Mouse (Mus musculus): Measurements from ENCODE around the gene Dmbx1. TPM values are rescaled to one million over a fixed set of nuclear protein-coding genes. Genes with fewer than 3 reads are reported as not detected.

Dmbx1 gene
- polyA plus RNA-seq, 1 experiment from 2014 or later, result not detected

DNA sequence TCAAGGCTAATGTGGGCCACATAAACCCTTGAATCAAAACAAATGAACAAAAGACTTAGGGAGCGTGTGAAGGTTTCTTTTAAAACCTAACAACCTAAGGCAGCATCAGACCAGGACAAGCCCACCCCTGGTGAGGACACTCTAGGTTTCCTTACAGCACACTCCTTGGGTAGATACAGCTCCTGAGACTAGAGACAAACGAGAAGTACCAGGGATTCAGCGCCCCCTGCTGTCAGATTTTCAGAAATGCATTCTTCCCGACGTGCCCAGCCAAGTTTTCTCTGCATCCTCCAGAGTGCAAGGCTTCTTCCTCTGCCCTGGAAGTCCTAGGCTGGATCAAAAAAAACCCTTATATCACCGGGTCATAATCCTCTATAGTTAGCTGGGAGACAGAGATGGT lies 13.0 kb upstream of the Dmbx1 start:
- no peak overlapping the region for H3K27ac ChIP-seq (ENCODE audit: low read length)
- no peak overlapping the region for H3K4me2 ChIP-seq (ENCODE audit: low read depth, low read length)
- H3K9ac ChIP-seq (ENCODE audit: low read depth, low read length), result no peak overlapping the region
- peaks cover 59% of the 10 kb centered on the region for H3K27me3 ChIP-seq (replicated peaks; ENCODE audit: control insufficient read depth, insufficient read depth, low read length)
- H3K36me3 ChIP-seq (ENCODE audit: control insufficient read depth, insufficient read depth, low read length), result no peaks in the 10 kb centered on the region
- 13% methylated on average over 6 of the region's 6 CpGs for WGBS
- ATAC-seq, result no peak
- H3K4me1 ChIP-seq (ENCODE audit: control insufficient read depth, insufficient read depth, low read length), result no peaks in the 10 kb centered on the region
- H3K4me3 ChIP-seq (ENCODE audit: low read length), result no peak overlapping the region
- H3K9me3 ChIP-seq (ENCODE audit: control insufficient read depth, low read length), result no peaks in the 10 kb centered on the region

DNA sequence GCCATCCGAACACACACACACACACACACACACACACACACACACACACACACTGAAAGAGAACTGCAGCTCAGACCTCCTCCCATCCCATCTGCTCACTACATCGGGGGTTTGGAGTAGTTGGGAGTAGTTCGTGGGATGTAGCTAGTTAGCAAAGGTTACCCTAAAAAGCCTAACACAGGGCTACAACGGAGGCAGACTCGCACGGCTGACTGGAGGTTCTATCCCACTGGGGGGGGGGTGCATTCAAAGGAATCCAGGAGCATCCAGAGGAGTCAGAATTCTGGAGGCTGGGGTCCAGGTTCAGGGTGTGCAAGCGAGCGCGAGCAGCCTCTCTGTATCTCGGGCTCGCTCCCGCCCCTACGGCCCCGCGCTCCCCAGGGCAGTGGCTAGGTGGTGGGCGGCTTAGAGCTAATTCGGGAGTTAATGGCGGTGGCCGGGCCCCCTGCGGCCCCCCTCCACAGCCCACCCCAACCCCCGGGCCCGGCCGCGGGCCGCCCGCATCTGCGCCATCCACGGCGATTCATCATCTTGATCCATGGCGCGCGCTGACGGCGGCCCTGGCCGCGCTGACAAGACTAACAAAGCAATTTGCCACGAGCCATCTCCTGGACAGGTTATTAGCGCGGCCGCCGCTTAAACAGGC lies 4.1 kb upstream of the Dmbx1 start:
- Histone ChIP-seq H3K4me1 (ENCODE audit: control insufficient read depth, insufficient read depth, low read length) (peaks cover 5% of the 10 kb centered on the region), H3K36me3 (ENCODE audit: control insufficient read depth, insufficient read depth, low read length) (no peaks in the 10 kb centered on the region), H3K27me3 (replicated peaks; ENCODE audit: control insufficient read depth, insufficient read depth, low read length) (peaks cover 82% of the 10 kb centered on the region), H3K27ac (ENCODE audit: low read length) (no peak overlapping the region), H3K9me3 (ENCODE audit: control insufficient read depth, low read length) (no peaks in the 10 kb centered on the region), H3K4me2 (ENCODE audit: low read depth, low read length) (no peak overlapping the region), H3K4me3 (ENCODE audit: low read length) (no peak overlapping the region), H3K9ac (ENCODE audit: low read depth, low read length) (no peak overlapping the region)
- WGBS, result 1% methylated on average over 41 of the region's 41 CpGs
- ATAC-seq, result no peak

DNA sequence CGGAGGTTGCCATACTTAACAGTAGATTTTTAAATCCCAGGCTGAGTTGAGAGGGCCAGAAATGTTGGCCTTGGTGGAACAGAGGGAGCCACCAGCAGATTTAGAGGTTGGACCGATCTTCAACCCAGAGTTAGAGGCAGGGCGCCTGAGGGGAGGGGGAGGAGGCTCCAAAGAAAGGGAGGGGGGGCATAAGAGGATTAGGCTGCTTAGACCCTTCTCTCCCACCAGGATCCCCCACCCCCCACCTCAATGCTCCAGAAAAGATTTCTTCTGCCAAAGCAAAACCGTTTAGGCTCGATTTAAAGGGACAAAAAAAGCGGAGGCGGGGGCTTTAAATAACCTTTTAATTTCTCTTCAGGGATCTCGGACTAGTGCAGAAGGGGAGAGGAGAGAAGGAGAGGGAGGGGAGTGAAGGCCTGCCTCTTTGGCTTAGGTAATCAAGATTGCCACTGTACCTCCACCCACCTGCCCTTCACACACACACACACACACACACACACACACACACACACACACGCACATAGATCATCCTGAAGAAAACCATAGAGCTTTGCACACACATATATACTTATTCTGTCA lies 1.6 kb upstream of the Dmbx1 start:
- peaks cover 7% of the 10 kb centered on the region for H3K4me1 ChIP-seq (ENCODE audit: control insufficient read depth, insufficient read depth, low read length)
- no peak overlapping the region for H3K27ac ChIP-seq (ENCODE audit: low read length)
- H3K27me3 ChIP-seq (replicated peaks; ENCODE audit: control insufficient read depth, insufficient read depth, low read length), result peaks cover 95% of the 10 kb centered on the region
- H3K4me3 ChIP-seq (ENCODE audit: low read length), result no peak overlapping the region
- no peak for ATAC-seq
- 13% methylated on average over 9 of the region's 9 CpGs for WGBS
- no peak overlapping the region for H3K9ac ChIP-seq (ENCODE audit: low read depth, low read length)
- H3K4me2 ChIP-seq (ENCODE audit: low read depth, low read length), result no peak overlapping the region
- no peaks in the 10 kb centered on the region for H3K36me3 ChIP-seq (ENCODE audit: control insufficient read depth, insufficient read depth, low read length)
- no peaks in the 10 kb centered on the region for H3K9me3 ChIP-seq (ENCODE audit: control insufficient read depth, low read length)

DNA sequence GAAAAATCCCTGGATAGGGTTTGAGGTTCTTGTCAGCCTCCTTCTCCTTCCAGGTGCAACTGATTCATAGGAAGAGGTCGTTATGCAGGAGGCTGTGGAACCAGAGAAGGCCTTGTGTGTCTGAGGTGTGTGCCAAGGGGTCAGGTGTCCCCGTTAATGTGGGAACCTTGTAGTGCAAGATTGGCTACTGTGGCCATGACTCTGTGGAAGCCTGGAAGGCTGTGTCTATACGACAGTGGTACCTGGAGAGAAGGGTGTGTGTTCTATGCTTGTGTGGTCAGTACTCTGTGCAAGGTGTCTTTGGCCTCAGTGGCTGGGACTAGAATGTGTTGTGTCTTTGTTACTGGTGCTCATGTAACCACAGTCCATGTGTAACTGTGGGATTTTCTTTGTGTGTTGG lies 955 bp upstream of the Dmbx1 start:
- no peak overlapping the region for H3K9ac ChIP-seq (ENCODE audit: low read depth, low read length)
- H3K36me3 ChIP-seq (ENCODE audit: control insufficient read depth, insufficient read depth, low read length), result no peaks in the 10 kb centered on the region
- H3K9me3 ChIP-seq (ENCODE audit: control insufficient read depth, low read length), result no peaks in the 10 kb centered on the region
- no peak overlapping the region for H3K4me2 ChIP-seq (ENCODE audit: low read depth, low read length)
- no peak for ATAC-seq
- no peak overlapping the region for H3K4me3 ChIP-seq (ENCODE audit: low read length)
- WGBS, result 11% methylated on average over 3 of the region's 3 CpGs
- H3K27me3 ChIP-seq (replicated peaks; ENCODE audit: control insufficient read depth, insufficient read depth, low read length), result peaks cover 95% of the 10 kb centered on the region
- H3K4me1 ChIP-seq (ENCODE audit: control insufficient read depth, insufficient read depth, low read length), result peaks cover 7% of the 10 kb centered on the region
- no peak overlapping the region for H3K27ac ChIP-seq (ENCODE audit: low read length)

DNA sequence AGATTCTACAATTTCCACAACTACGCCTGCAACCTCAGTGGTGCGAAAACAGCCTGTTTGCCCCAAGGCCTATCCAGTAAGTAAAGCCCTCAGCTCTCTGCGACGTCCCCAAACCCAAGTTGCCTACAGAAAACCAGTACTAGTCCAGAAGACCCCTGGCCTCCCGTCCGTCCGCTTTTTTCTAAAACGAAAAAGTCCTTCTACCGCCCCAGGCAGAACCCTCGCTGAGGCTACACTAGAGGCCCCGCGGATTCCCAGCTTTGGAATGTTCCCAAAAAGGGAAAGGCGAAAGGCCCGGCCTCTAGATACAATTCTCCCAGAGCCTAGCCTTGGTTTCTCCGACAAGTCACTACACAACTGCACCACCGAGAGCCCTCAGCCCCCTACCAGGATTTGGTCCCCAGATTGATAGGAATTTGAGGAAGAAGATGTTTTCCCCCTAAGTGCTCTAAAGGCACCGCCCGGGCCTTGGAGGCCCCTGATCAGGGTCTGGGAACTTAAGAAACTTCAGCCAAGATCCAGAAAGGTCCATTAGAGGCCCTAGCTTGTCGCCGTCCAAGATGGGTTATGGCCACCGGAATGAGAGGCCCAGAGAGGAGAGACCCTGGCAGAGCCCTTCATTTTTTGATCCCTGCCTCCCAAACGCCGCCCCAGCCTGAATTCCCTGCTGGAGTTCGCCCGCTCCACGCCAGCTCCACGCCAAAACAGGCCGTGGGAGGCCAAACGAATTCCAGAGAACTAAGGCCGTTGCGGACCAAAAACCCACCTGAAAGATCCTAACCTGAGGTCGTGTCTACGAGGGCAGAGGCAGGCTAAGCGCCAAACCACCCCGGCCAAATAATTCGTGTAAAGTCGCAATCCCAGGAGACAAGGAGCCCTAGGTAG lies 1.2 kb downstream of the Dmbx1 start:
- 3% methylated on average over 37 of the region's 37 CpGs for WGBS
- Histone ChIP-seq H3K4me1 (ENCODE audit: control insufficient read depth, insufficient read depth, low read length) (peaks cover 7% of the 10 kb centered on the region), H3K27ac (ENCODE audit: low read length) (no peak overlapping the region), H3K4me3 (ENCODE audit: low read length) (no peak overlapping the region), H3K9ac (ENCODE audit: low read depth, low read length) (no peak overlapping the region), H3K27me3 (replicated peaks; ENCODE audit: control insufficient read depth, insufficient read depth, low read length) (peaks cover 95% of the 10 kb centered on the region), H3K4me2 (ENCODE audit: low read depth, low read length) (no peak overlapping the region), H3K9me3 (ENCODE audit: control insufficient read depth, low read length) (no peaks in the 10 kb centered on the region), H3K36me3 (ENCODE audit: control insufficient read depth, insufficient read depth, low read length) (no peaks in the 10 kb centered on the region)
- no peak for ATAC-seq

DNA sequence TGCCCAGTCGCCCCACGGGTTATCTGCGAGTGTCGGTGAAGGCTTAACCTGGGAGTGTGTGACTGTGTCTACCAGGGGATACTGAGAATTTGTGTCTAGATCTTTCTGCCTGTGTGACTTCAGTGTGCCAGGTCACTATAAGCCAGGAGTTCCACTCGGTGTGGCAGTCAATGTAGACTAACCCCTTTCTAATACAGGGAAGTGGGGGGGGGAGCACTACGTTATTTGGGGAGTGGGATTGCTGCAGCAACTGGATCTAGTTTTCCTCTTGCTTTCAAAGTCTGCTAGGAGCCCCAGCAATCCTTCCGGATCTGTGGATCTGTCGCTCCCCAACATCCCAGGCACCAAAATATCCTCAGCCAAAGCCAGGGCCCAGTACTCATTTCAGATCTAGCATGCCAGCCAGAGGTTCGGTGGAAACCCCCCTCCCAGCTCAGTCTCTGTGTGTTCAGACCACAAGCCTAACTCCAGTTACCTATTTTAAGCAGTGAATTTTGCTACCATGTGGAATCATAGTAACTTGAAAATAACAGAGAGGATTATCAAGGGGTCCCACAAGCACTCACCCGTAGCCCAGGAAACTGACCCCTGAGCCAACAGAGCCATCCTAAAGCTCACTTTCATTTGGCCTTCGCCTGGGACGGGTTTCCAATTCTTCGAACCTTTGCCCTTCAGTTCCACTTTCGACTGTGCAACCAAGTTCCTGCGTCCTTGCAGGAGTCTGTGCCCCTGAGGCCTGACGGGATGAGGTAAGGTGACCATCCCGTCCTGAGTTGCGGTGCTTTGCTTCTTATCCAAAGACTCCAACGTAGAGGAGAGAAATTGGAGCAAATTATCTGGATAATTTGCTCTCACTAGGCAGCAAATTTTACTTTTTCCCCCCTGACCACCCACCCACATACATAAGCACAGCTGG lies 2.4 kb downstream of the Dmbx1 start:
- no peaks in the 10 kb centered on the region for H3K36me3 ChIP-seq (ENCODE audit: control insufficient read depth, insufficient read depth, low read length)
- H3K4me3 ChIP-seq (ENCODE audit: low read length), result no peak overlapping the region
- H3K4me1 ChIP-seq (ENCODE audit: control insufficient read depth, insufficient read depth, low read length), result peaks cover 7% of the 10 kb centered on the region
- H3K9me3 ChIP-seq (ENCODE audit: control insufficient read depth, low read length), result no peaks in the 10 kb centered on the region
- no peak for ATAC-seq
- H3K27me3 ChIP-seq (replicated peaks; ENCODE audit: control insufficient read depth, insufficient read depth, low read length), result peaks cover 92% of the 10 kb centered on the region
- H3K4me2 ChIP-seq (ENCODE audit: low read depth, low read length), result no peak overlapping the region
- WGBS, result 5% methylated on average over 19 of the region's 19 CpGs
- H3K9ac ChIP-seq (ENCODE audit: low read depth, low read length), result no peak overlapping the region
- no peak overlapping the region for H3K27ac ChIP-seq (ENCODE audit: low read length)

DNA sequence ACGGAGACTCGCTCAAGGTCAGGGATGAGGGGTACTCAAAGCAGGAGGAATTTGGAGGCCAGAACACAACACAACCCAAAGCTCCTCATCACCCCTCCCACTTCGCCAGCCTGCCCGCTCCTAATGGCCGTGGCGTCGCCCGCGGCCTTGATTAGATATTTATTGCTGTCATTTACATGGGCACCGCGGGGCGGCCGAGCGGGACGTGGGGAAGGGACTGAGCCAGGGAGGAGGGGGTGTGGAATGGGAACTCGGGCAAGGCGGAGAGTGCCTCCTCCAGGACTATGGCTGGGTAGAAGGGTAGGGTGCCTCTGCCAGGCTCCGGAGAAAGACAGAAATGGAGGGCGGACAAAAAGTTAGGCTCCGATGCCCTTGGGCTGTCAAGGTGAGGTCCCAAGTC lies 3.1 kb downstream of the Dmbx1 start:
- Histone ChIP-seq H3K4me1 (ENCODE audit: control insufficient read depth, insufficient read depth, low read length) (peaks cover 7% of the 10 kb centered on the region), H3K9me3 (ENCODE audit: control insufficient read depth, low read length) (no peaks in the 10 kb centered on the region), H3K27ac (ENCODE audit: low read length) (no peak overlapping the region), H3K36me3 (ENCODE audit: control insufficient read depth, insufficient read depth, low read length) (no peaks in the 10 kb centered on the region), H3K4me2 (ENCODE audit: low read depth, low read length) (no peak overlapping the region), H3K27me3 (replicated peaks; ENCODE audit: control insufficient read depth, insufficient read depth, low read length) (peaks cover 92% of the 10 kb centered on the region), H3K9ac (ENCODE audit: low read depth, low read length) (no peak overlapping the region), H3K4me3 (ENCODE audit: low read length) (no peak overlapping the region)
- ATAC-seq, result no peak
- under 1% methylated on average over 20 of the region's 20 CpGs for WGBS

DNA sequence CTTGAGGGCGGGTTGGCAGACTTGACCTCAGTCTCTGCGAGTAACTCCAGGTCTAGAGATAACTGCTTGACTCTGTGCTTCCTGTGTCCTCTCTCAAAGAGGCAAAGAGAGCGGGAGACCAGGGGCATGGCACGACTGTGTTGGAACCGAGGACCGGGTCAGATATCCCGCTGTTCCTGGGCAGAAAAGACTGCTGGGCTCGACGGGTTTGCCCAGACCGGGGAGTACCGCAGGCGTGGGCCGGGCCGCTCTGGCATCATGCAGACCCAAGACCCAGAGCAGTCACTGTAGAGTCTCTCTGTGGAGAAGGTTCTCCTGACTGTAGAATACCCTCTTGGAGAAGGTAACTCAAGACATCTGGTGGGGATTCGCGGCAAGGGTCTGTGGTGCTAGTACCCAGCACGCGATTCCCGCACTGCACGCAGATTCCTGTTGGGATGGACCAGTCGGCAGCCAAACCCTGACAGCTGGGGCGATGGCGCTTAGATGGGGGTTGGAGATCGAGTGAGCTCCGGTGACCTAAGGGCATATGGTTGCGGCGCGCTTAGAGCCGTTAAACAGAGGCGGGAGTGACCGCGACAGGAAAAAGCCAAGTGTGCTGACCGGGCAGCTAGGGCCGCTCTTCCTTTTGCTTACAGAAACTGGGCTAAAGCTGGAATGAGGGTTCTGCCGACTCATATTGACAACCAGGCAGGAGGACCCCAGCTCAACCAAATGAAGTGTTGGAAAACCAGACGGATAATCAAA lies 3.7 kb downstream of the Dmbx1 start:
- H3K27me3 ChIP-seq (replicated peaks; ENCODE audit: control insufficient read depth, insufficient read depth, low read length), result peaks cover 91% of the 10 kb centered on the region
- peaks cover 7% of the 10 kb centered on the region for H3K4me1 ChIP-seq (ENCODE audit: control insufficient read depth, insufficient read depth, low read length)
- ATAC-seq, result no peak
- H3K9ac ChIP-seq (ENCODE audit: low read depth, low read length), result no peak overlapping the region
- H3K4me2 ChIP-seq (ENCODE audit: low read depth, low read length), result no peak overlapping the region
- H3K9me3 ChIP-seq (ENCODE audit: control insufficient read depth, low read length), result no peaks in the 10 kb centered on the region
- H3K36me3 ChIP-seq (ENCODE audit: control insufficient read depth, insufficient read depth, low read length), result no peaks in the 10 kb centered on the region
- under 1% methylated on average over 36 of the region's 36 CpGs for WGBS
- peak overlapping the region; percentile 5; the same call in 1 of the 2 replicates for H3K4me3 ChIP-seq (ENCODE audit: low read length)
- H3K27ac ChIP-seq (ENCODE audit: low read length), result no peak overlapping the region
